Mouse (Mus musculus) MEL (cell line): ENCODE results near the gene Apoa5.

Source experiments
- CHD1 ChIP-seq: IDR thresholded peaks from 2 replicates; pipeline ENCODE4 v1.6.1; 2012; ENCODE audit warnings: low read depth, mild to moderate bottlenecking, inconsistent platforms, low read length, improper control_type of control experiment
- CTCF ChIP-seq, 3 experiments: IDR thresholded peaks in 2 of 3; conservative IDR thresholded peaks in 1 of 3; 2 replicates each; pipeline ENCODE4 v1.5.1; 2011 to 2012; ENCODE audit warnings: low read length in 3 of 3, low read depth in 2 of 3, mild to moderate bottlenecking in 2 of 3, improper control_type of control experiment in 1 of 3, inconsistent platforms in 1 of 3, mixed read lengths in 1 of 3, moderate library complexity in 1 of 3; ENCODE audit not compliant: control insufficient read depth in 1 of 3, insufficient read depth in 1 of 3, poor library complexity in 1 of 3, severe bottlenecking in 1 of 3
- EP300 ChIP-seq, 2 experiments: IDR thresholded peaks; 2 replicates each; pipeline ENCODE4 v1.6.1; 2011; ENCODE audit warnings: improper control_type of control experiment in 2 of 2, low read length in 2 of 2, low read depth in 1 of 2, mild to moderate bottlenecking in 1 of 2
- GABPA ChIP-seq: IDR thresholded peaks from 2 replicates; pipeline ENCODE4 v1.6.1; 2012; ENCODE audit warnings: low read depth, mild to moderate bottlenecking, inconsistent platforms, low read length, improper control_type of control experiment, moderate library complexity
- GATA1 ChIP-seq: IDR thresholded peaks from 2 replicates; pipeline ENCODE4 v1.6.1; 2011; ENCODE audit warnings: low read depth, low read length, improper control_type of control experiment
- KAT2A ChIP-seq: conservative IDR thresholded peaks from 2 replicates; pipeline ENCODE4 v1.6.1; 2012; ENCODE audit warnings: low read depth, low read length, improper control_type of control experiment, inconsistent platforms
- MAFK ChIP-seq: IDR thresholded peaks from 2 replicates; pipeline ENCODE4 v1.6.1; 2011; ENCODE audit warnings: low read depth, mild to moderate bottlenecking, low read length, improper control_type of control experiment, borderline replicate concordance
- MYB ChIP-seq: IDR thresholded peaks from 2 replicates; pipeline ENCODE4 v1.6.1; 2011; ENCODE audit warnings: mild to moderate bottlenecking, low read depth, low read length, improper control_type of control experiment
- NELFE ChIP-seq: IDR thresholded peaks from 2 replicates; pipeline ENCODE4 v1.6.1; 2011; ENCODE audit warnings: low read depth, low read length, improper control_type of control experiment
- POLR2A ChIP-seq, 2 experiments: IDR thresholded peaks; 2 replicates each; pipeline ENCODE4 v1.6.1; 2011 to 2012; ENCODE audit warnings: low read length in 2 of 2, mild to moderate bottlenecking in 2 of 2, control low read depth in 1 of 2, improper control_type of control experiment in 1 of 2, low read depth in 1 of 2, moderate library complexity in 1 of 2; ENCODE audit not compliant: control insufficient read depth in 1 of 2, insufficient read depth in 1 of 2, poor library complexity in 1 of 2
- POLR2AphosphoS5 ChIP-seq: IDR thresholded peaks from 2 replicates; pipeline ENCODE4 v1.6.1; 2012; ENCODE audit warnings: low read depth, borderline replicate concordance, mild to moderate bottlenecking, inconsistent platforms, low read length, moderate library complexity, mixed read lengths
- TCF12 ChIP-seq: IDR thresholded peaks from 2 replicates; pipeline ENCODE4 v1.6.1; 2014; ENCODE audit warnings: low read depth, mild to moderate bottlenecking, inconsistent platforms, low read length, improper control_type of control experiment, moderate library complexity
- USF1 ChIP-seq: IDR thresholded peaks from 2 replicates; pipeline ENCODE4 v1.6.1; 2014; ENCODE audit warnings: low read depth, mild to moderate bottlenecking, inconsistent platforms, low read length, improper control_type of control experiment, moderate library complexity
- ZC3H11A ChIP-seq: IDR thresholded peaks from 2 replicates; pipeline ENCODE4 v1.6.1; 2012; ENCODE audit warnings: low read depth, mild to moderate bottlenecking, inconsistent platforms, low read length, improper control_type of control experiment

DNA sequence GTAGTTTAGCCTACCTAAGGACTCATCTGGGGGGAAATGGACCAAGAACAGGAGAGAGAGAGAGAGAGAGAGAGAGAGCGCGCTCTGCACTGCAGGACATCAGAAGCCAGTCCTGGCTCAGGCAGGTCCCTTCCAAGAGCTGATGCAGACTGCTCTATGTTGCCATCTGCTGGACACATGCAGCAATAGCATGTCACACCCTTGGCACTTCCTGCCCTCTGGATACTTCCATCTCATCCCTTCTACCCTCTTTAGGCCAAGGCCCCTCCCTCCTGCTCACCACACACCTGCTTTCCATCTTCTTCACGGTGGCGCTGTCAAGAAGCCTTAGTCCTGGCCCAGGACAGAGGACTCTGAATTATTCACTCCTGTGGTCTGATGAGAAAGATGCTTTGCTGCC lies 46.1 kb downstream of the Apoa5 start:
- 0 out of 2 replicates have a peak, but pooled peaks have one; percentile 7 for TF ChIP-seq TCF12
- no peak for TF ChIP-seq GABPA
- no peak for TF ChIP-seq EP300 (IDR thresholded peaks at IDR 0.05; ENCODE audit: low read depth in 1 of 2, low read length in 2 of 2)
- TF ChIP-seq CTCF (IDR thresholded peaks at IDR 0.05 in 2 of 3, conservative IDR thresholded peaks at IDR 0.05 in 1 of 3; ENCODE audit: control insufficient read depth in 1 of 3, insufficient read depth in 1 of 3, low read depth in 2 of 3, low read length in 3 of 3, poor library complexity in 1 of 3, severe bottlenecking in 1 of 3), result peak; percentile 90 to 98 (median 90)
- TF ChIP-seq POLR2A (IDR thresholded peaks at IDR 0.05; ENCODE audit: control insufficient read depth in 1 of 2, insufficient read depth in 1 of 2, low read depth in 1 of 2, low read length in 2 of 2, poor library complexity in 1 of 2), result no peak
- no peak for TF ChIP-seq POLR2AphosphoS5
- TF ChIP-seq NELFE, result no peak
- TF ChIP-seq MAFK, result no peak
- TF ChIP-seq USF1, result no peak
- TF ChIP-seq GATA1, result no peak
- no peak for TF ChIP-seq KAT2A
- TF ChIP-seq CHD1, result no peak
- TF ChIP-seq MYB, result no peak
- TF ChIP-seq ZC3H11A, result peak; percentile 69
